ENCODE assay signal across 16 mouse cellular contexts in the genomic region with DNA sequence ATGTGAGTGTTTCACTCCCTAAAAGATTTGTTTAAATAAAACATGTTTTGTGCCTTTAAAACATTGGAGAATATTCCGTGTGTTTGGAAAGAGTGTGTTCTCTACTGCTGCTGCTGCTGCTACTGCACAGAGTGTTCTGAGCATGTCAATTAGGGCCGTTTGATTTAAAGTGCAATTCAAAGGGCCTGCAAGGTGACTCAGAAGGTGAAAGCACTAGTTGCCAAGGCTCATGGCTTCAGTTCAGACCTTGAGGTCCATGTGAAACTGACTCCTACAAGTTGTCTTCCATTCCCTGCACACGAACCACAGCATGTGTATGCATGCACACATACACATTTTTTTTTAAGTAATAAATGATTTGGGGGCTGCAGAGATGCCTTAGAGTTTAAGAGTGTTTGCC. TPM values are rescaled to one million over a fixed set of nuclear protein-coding genes. Genes with fewer than 3 reads are reported as not detected.
DNase-seq lines count a peak whose midpoint lies in the region; ATAC-seq and TF ChIP-seq lines count a peak whose summit lies in the region.
"Had no signal": no experiment of that assay in that cellular context is flagged by ENCODE, and none has a peak within 500 bp of the region (broad histone marks: within the 10 kb centered on the region; RNA-seq: fewer than 3 reads in every experiment).

No protein-coding gene starts in this region.

- H3K36me3 ChIP-seq in heart, postnatal 0 days (replicated peaks; ENCODE audit: control insufficient read depth, insufficient read depth, low read length), result no peaks in the 10 kb centered on the region
- no peaks in the 10 kb centered on the region for H3K36me3 ChIP-seq in lung, postnatal 0 days (ENCODE audit: insufficient read depth, low read length)
- H3K36me3 ChIP-seq: hindbrain, embryonic 10.5 days; midbrain, embryonic 13.5 days had no signal

- H3K9ac ChIP-seq in heart, postnatal 0 days (replicated peaks; ENCODE audit: low read depth, low read length), result no peak overlapping the region
- no peak overlapping the region for H3K9ac ChIP-seq in lung, postnatal 0 days (replicated peaks; ENCODE audit: low read depth)
- H3K9ac ChIP-seq: midbrain, embryonic 13.5 days had no signal

- H3K27me3 ChIP-seq in heart, postnatal 0 days (ENCODE audit: control insufficient read depth, insufficient read depth, low read length), result no peaks in the 10 kb centered on the region
- no peaks in the 10 kb centered on the region for H3K27me3 ChIP-seq in lung, postnatal 0 days (replicated peaks; ENCODE audit: insufficient read depth, low read length)
- H3K27me3 ChIP-seq: CH12.LX; midbrain, embryonic 13.5 days had no signal

- TF ChIP-seq CTCF in heart, postnatal 0 days (IDR thresholded peaks at IDR 0.05; ENCODE audit: low read depth), result no peak
- TF ChIP-seq CTCF in lung, postnatal 0 days (IDR thresholded peaks at IDR 0.05), result no peak

- DNase-seq in adrenal gland, adult 8-10 months, result peak; percentile 58
- DNase-seq in adrenal gland, adult 18-20 months (ENCODE audit: low spot score in 2 of 2), result no peak
- DNase-seq in heart, postnatal 0 days (ENCODE audit: low spot score), result peak; percentile 58
- no peak for DNase-seq in heart, postnatal 4 days
- peak; percentile 34 for DNase-seq in lung, postnatal 0 days (ENCODE audit: low spot score)
- no peak for DNase-seq in lung, postnatal 25 days (ENCODE audit: low spot score)
- no peak for DNase-seq in frontal cortex, postnatal 25 days (ENCODE audit: low spot score in 2 of 2)
- DNase-seq: cerebellum, postnatal 14 days; left cerebral cortex, postnatal 4 days; lung, adult 2 months; right cerebral cortex, postnatal 14 days; thymus, postnatal 36 days had no signal

- H3K9me3 ChIP-seq in heart, postnatal 0 days (replicated peaks; ENCODE audit: control insufficient read depth, low read length), result no peaks in the 10 kb centered on the region
- no peaks in the 10 kb centered on the region for H3K9me3 ChIP-seq in lung, postnatal 0 days (ENCODE audit: low read length)
- H3K9me3 ChIP-seq: hindbrain, embryonic 10.5 days; midbrain, embryonic 13.5 days had no signal

- no peak for TF ChIP-seq EP300 in heart, postnatal 0 days (IDR thresholded peaks at IDR 0.05; ENCODE audit: low read depth)
- no peak for TF ChIP-seq EP300 in lung, postnatal 0 days (IDR thresholded peaks at IDR 0.05)

- no peak overlapping the region for H3K4me2 ChIP-seq in heart, postnatal 0 days (ENCODE audit: low read depth, low read length)
- no peak overlapping the region for H3K4me2 ChIP-seq in lung, postnatal 0 days (replicated peaks; ENCODE audit: low read depth, low read length)
- H3K4me2 ChIP-seq: liver, embryonic 11.5 days; midbrain, embryonic 13.5 days had no signal

- 0 out of 2 replicates have a peak overlapping the region, but pooled peaks have one; percentile 22 for H3K27ac ChIP-seq in heart, postnatal 0 days (ENCODE audit: low read depth)
- no peak overlapping the region for H3K27ac ChIP-seq in lung, postnatal 0 days (ENCODE audit: low read length)
- H3K27ac ChIP-seq: hindbrain, embryonic 10.5 days; midbrain, embryonic 13.5 days had no signal

- H3K4me3 ChIP-seq in heart, postnatal 0 days (ENCODE audit: low read depth, low read length), result no peak overlapping the region
- H3K4me3 ChIP-seq in lung, postnatal 0 days (ENCODE audit: low read depth, low read length), result no peak overlapping the region
- H3K4me3 ChIP-seq: hindbrain, embryonic 10.5 days; midbrain, embryonic 13.5 days had no signal

- ATAC-seq in heart, postnatal 0 days (ENCODE audit: insufficient read depth, low read depth), result no peak
- no peak for ATAC-seq in lung, postnatal 0 days
- ATAC-seq: midbrain, embryonic 13.5 days had no signal

- H3K4me1 ChIP-seq in heart, postnatal 0 days (ENCODE audit: control insufficient read depth, insufficient read depth), result peaks cover 11% of the 10 kb centered on the region
- no peaks in the 10 kb centered on the region for H3K4me1 ChIP-seq in lung, postnatal 0 days (ENCODE audit: insufficient read depth, low read depth, low read length)
- H3K4me1 ChIP-seq: hindbrain, embryonic 10.5 days; midbrain, embryonic 13.5 days had no signal

- 44% methylated on average over 3 of the region's 3 CpGs for WGBS in heart, postnatal 0 days
- WGBS in lung, postnatal 0 days, result 40% methylated on average over 3 of the region's 3 CpGs

RNA-seq across cellular contexts. Expression of a gene that starts 22.4 kb away (rescaled TPM):
- total RNA-seq in adrenal gland, adult 8-10 months (2022), result 10 to 100 TPM in 2 of 4 experiments, 1 to 10 TPM in 2; 7.3 to 22.4 (median 9.0) TPM
- 10 to 100 TPM; 54.5 to 54.7 TPM for total RNA-seq in adrenal gland, adult 18-20 months (2021)
- total RNA-seq in heart, postnatal 0 days (2014; rRNA removed; ENCODE audit: low replicate concordance), result 16.5 and 18.0 TPM in 2 replicates
- 20.0 and 20.3 TPM in 2 replicates for polyA plus RNA-seq in heart, postnatal 0 days (2015; fragmentation: Nextera tagmentation; extraction: Ambion mirVana)
- total RNA-seq in heart, postnatal 4 days (2021), result 10 to 100 TPM; 24.6 to 27.7 TPM
- 18.6 and 18.7 TPM in 2 replicates for polyA plus RNA-seq in lung, postnatal 0 days (2015; fragmentation: Nextera tagmentation; extraction: Ambion mirVana)

Comparison
In these comparisons a context has a peak if more than half of its experiments do, and no peak if none do; other contexts are left out.
1. DNase-seq: peak in adrenal gland, adult 8-10 months (single experiment), heart, postnatal 0 days (single experiment) and lung, postnatal 0 days (single experiment); none in adrenal gland, adult 18-20 months (0 of 2), heart, postnatal 4 days (single experiment), lung, postnatal 25 days (single experiment) and frontal cortex, postnatal 25 days (0 of 2).